Mouse (Mus musculus): ENCODE data around the gene Gnpat. TPM values are rescaled to one million over a fixed set of nuclear protein-coding genes. Genes with fewer than 3 reads are reported as not detected.

Gene Gnpat
- polyA plus RNA-seq, 1 experiment from 2014 or later: 102 TPM

DNA sequence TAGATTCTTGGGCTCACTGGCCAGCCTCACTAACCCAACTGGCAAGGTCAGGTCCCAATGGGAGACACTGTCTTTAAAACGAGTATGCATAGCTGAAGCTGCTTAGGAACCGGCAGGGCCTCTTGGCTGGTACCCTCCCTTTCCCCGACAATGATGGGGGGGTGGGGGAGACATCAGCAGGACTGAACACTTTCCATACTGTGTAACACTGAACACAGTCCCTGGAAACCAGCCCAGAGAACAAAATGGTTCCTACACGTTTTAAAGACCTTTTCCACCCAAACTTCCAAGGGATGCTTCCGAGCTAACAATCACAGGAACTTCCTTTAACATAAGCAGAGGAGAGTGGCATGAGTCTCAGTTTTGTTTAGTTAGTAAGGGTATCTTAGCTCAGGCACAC lies 72.3 kb downstream of the Gnpat start:
- DNase-seq (ENCODE audit: low read depth, low spot score) (no peak), ATAC-seq (no peak)
- POLR2A ChIA-PET: interaction anchor here (0.7 to 0.8 kb wide), 2 partner anchors 10 to 78 kb away, joined by 3 to 4 read pairs; partner anchors contain the start of gene Tsnax
- no peak for TF ChIP-seq CTCF (IDR thresholded peaks at IDR 0.05)
- no peaks in the 10 kb centered on the region for H3K27me3 ChIP-seq
- in situ Hi-C loops (cut with MboI; ENCODE audit: low pct_unique_long_range_greater_than_20kb): no loop called here
- CTCF ChIA-PET: interaction anchor here (1.4 kb wide), 1 partner anchor 12 kb away, joined by 3 read pairs; no protein-coding TSS in a partner anchor

DNA sequence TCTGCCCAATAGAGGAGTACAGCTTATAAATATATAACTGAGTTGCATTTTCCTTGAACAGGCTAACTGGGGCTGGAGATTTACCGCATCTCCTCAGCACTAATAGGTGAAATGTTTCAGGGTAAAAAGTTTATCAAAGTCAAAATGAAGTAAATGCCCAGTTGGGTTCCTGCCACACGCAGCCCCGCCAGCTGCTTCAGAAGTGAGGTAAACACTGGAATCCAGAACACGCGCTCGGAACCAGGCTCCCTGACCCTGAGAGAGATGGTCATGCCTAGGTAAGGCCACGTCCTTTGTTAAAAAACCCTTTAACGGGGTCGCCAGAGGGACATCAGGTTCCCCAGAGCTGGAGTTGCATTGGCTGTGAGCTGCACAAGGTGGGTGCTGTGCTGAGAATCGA lies 73.9 kb downstream of the Gnpat start:
- CTCF ChIA-PET: no interaction called here
- no peak for TF ChIP-seq CTCF (IDR thresholded peaks at IDR 0.05)
- in situ Hi-C loops (cut with MboI; ENCODE audit: low pct_unique_long_range_greater_than_20kb): no loop called here
- ATAC-seq: no peak
- POLR2A ChIA-PET: interaction anchor here (1.2 kb wide), 1 partner anchor 11 kb away, joined by 4 read pairs; no protein-coding TSS in a partner anchor
- H3K27me3 ChIP-seq: no peaks in the 10 kb centered on the region
- DNase-seq (ENCODE audit: low read depth, low spot score): no peak

DNA sequence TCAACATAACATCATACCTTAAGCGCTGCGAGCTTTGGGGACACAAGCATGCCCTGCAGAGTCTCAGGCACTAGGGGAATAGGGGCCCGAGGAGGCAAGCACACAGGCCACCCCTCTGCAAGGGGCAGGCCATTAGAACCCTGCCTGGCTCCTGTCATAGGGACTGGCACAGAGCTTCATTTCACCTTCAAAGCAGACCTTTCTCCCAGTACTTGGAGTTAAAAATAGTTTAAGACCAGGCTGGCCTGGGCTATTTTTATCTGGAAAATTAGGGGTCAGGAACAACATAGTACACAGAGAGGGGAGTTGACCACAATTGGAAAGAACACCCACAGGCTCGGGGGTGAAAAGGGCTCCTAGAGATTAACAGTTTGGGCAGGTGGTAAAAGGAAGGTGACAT lies 74.5 kb downstream of the Gnpat start:
- CTCF ChIA-PET: no interaction called here
- in situ Hi-C loops (cut with MboI; ENCODE audit: low pct_unique_long_range_greater_than_20kb): no loop called here
- POLR2A ChIA-PET: interaction anchor here (1.2 kb wide), 1 partner anchor 10 kb away, joined by 4 read pairs; no protein-coding TSS in a partner anchor
- DNase-seq (ENCODE audit: low read depth, low spot score) (no peak), ATAC-seq (no peak)
- no peak for TF ChIP-seq CTCF (IDR thresholded peaks at IDR 0.05)
- H3K27me3 ChIP-seq: no peaks in the 10 kb centered on the region

Other genes starting within 250 kb of the Gnpat start
- gene 2310022B05Rik, start 199.7 kb upstream of the Gnpat start, polyA plus RNA-seq (2021): 84.9 TPM
- gene Ttc13, start 141.1 kb upstream of the Gnpat start, polyA plus RNA-seq (2021): 77.7 TPM
- 18.5 TPM for gene Arv1, start 140.9 kb upstream of the Gnpat start, polyA plus RNA-seq (2021)
- 1.2 TPM for gene Fam89a, start 111.2 kb upstream of the Gnpat start, polyA plus RNA-seq (2021)
- gene Trim67, start 69.9 kb upstream of the Gnpat start, polyA plus RNA-seq (2021): 0.33 TPM
- gene 2810004N23Rik, start 87 bp downstream of the Gnpat start, polyA plus RNA-seq (2021): 43.0 TPM
- 12.2 TPM for gene Exoc8, start 34.7 kb downstream of the Gnpat start, polyA plus RNA-seq (2021)
- 16.5 TPM for gene Sprtn, start 34.9 kb downstream of the Gnpat start, polyA plus RNA-seq (2021)
- 50.7 TPM for gene Egln1, start 86.3 kb downstream of the Gnpat start, polyA plus RNA-seq (2021)
- gene Tsnax, start 150.0 kb downstream of the Gnpat start, polyA plus RNA-seq (2021): 87.7 TPM
- gene Disc1, start 191.2 kb downstream of the Gnpat start, polyA plus RNA-seq (2021): 0.06 TPM

Measured in Patski (cell line).